Mouse (Mus musculus) forebrain, embryonic 12.5 days (tissue): ENCODE data around the gene Rad21l. TPM values are rescaled to one million over a fixed set of nuclear protein-coding genes. Genes with fewer than 3 reads are reported as not detected.
A peak's percentile ranks its signal among the peaks of the same experiment; 100 is the strongest.
"Not testable (repeated sequence)": the region's sequence is repeated elsewhere in the genome, so short reads cannot be mapped to it uniquely, and the experiment has no call there.

Experiments
- ATAC-seq: fragments of 200-750 bp; cut with Nextera tagmentation; 2 replicates; pipeline ENCODE4 v1.8.0; 2017; ENCODE audit warnings: moderate TSS enrichment; ENCODE audit not compliant: low FRiP score
- H3K27ac ChIP-seq: fragments of 300-500 bp; sonication (generic); 2 replicates; pipeline ENCODE4 v1.5.1; 2016; ENCODE audit warnings: mild to moderate bottlenecking
- H3K27me3 ChIP-seq: fragments of 300-500 bp; sonication (generic); 2 replicates; pipeline ENCODE4 v1.6.1; 2016; ENCODE audit warnings: mild to moderate bottlenecking
- H3K36me3 ChIP-seq: fragments of 300-500 bp; sonication (generic); replicated peaks from 2 replicates; pipeline ENCODE4 v1.6.1; 2016; ENCODE audit warnings: mild to moderate bottlenecking
- H3K4me1 ChIP-seq: fragments of 300-500 bp; sonication (generic); 2 replicates; pipeline ENCODE4 v1.6.1; 2016
- H3K4me2 ChIP-seq: fragments of 300-500 bp; sonication (generic); 2 replicates; pipeline ENCODE4 v1.6.1; 2016; ENCODE audit warnings: mild to moderate bottlenecking, moderate library complexity
- H3K4me3 ChIP-seq: fragments of 300-500 bp; sonication (generic); replicated peaks from 2 replicates; pipeline ENCODE4 v1.5.1; 2016; ENCODE audit warnings: mild to moderate bottlenecking
- H3K9ac ChIP-seq: fragments of 300-500 bp; sonication (generic); 2 replicates; pipeline ENCODE4 v1.6.1; 2016; ENCODE audit warnings: mild to moderate bottlenecking
- H3K9me3 ChIP-seq: fragments of 300-500 bp; sonication (generic); 2 replicates; pipeline ENCODE4 v1.6.1; 2016
- WGBS: fragments of 180-500 bp; shearing (Covaris S2); methylation state at CpG from one replicate; pipeline ENCODE4 v1.1.7; 2016; 5-methylcytosine and 5-hydroxymethylcytosine counted together
- polyA plus RNA-seq: library from polyadenylated mRNA; unstranded; fragments of >200 nt; fragmentation: Nextera tagmentation; extraction: Ambion mirVana; gene quantifications from 2 replicates; pipeline ENCODE4 v1.2.1, GENCODE M21; 2016

Gene Rad21l
- polyA plus RNA-seq, 1 experiment from 2014 or later: not detected

GRCm38 (mm10) chr2:151623776-151624175 is 44.6 kb downstream of the Rad21l start:
- Histone ChIP-seq H3K4me2 (no peak overlapping the region), H3K4me3 (no peak overlapping the region), H3K27me3 (no peaks in the 10 kb centered on the region), H3K4me1 (no peaks in the 10 kb centered on the region), H3K36me3 (no peaks in the 10 kb centered on the region), H3K9ac (no peak overlapping the region), H3K9me3 (no peaks in the 10 kb centered on the region), H3K27ac (no peak overlapping the region)
- 69% methylated on average over 3 of the region's 3 CpGs for WGBS
- ATAC-seq: no peak

DNA sequence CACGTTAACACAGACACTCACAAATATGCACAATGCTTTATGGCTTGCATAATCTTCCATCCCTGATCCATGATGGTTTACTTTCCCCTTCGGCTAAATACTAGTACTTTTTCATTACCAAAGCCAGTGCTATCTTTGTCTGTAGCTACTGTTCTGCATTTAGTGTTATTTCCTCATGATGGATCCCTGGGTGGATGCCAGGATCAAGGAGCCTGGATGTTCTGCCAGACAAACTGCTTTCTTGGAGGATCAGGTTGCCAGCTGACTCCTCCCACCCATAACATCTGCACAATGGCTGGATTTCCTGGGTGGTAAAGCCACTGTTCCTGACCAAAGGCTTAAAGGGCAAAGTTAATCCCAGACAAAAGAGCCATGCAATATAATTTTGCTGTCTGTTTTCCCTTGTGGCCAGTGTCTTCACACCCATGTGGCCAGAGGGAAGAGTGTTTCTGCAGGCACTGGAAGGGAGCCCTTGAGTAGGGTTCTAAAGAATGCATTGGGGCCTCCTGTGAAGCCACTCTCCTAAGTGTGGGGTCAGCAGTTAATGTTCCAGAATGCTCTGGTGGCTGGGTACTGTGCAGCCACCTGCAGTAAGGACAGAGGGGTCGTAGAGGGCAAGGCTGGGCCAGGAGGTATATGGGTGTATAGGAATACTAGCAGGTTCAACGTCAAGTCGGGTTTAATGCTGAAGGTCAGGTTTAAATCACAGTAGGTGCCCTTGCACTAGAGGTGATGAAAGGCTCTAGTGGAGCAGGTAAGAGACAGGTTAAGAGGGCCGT is 51.6 kb downstream of the Rad21l start:
- no peaks in the 10 kb centered on the region for H3K36me3 ChIP-seq
- H3K4me1 ChIP-seq: peaks cover 5% of the 10 kb centered on the region; the same call in 1 of the 2 replicates
- ATAC-seq: no peak; the same call in 1 of the 2 replicates
- H3K9ac ChIP-seq: no peak overlapping the region
- H3K4me3 ChIP-seq: no peak overlapping the region
- H3K4me2 ChIP-seq: no peak overlapping the region
- no peaks in the 10 kb centered on the region for H3K9me3 ChIP-seq
- 70% methylated on average over 6 of the region's 6 CpGs for WGBS
- H3K27me3 ChIP-seq: no peaks in the 10 kb centered on the region
- no peak overlapping the region for H3K27ac ChIP-seq

DNA sequence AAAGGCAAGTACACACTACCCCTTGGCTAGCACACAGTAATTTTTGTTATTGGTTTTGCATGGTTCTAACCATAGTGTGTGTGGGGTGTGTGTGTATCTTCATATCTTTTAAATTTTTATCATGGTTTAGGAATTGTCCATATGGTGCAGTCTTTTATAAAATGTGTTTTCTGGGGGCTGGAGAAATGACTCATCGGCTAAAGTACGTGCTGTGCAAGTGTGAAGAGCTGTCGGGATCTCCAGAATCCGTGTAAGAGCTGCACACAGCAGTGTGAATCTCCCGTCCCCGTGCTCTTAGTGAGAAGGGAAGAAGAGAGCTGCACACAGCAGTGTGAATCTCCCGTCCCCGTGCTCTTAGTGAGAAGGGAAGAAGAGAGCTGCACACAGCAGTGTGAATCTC is 52.6 kb downstream of the Rad21l start:
- H3K4me2 ChIP-seq, H3K27ac ChIP-seq, H3K27me3 ChIP-seq, H3K4me1 ChIP-seq, H3K9me3 ChIP-seq, H3K9ac ChIP-seq, H3K36me3 ChIP-seq, H3K4me3 ChIP-seq, ATAC-seq: not testable (repeated sequence)
- 87% methylated on average over 7 of the region's 8 CpGs for whole genome bisulfite sequencing

DNA sequence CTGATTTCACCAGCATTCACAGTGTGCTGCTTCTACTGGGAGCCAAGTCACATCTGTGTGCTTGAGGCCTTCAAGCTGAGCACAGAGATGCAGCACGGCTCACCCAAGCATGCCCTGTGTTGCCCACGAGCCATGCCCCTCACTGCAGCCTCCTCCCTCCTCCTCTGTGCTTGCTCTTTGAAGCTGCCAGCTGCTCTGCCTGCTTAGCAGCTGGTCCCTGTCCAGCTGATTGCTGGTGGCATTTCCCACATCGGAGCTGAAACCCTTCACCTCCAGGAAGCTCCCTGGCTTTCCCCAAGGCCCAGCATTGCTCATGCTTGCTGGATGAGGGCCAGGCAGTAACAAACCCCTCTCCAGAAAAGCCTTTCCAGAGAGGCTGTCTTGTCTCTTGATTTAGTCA is 58.4 kb downstream of the Rad21l start:
- no peak overlapping the region for H3K9ac ChIP-seq
- ATAC-seq: no peak
- no peak overlapping the region for H3K4me3 ChIP-seq
- H3K4me1 ChIP-seq: peaks cover 16% of the 10 kb centered on the region
- no peaks in the 10 kb centered on the region for H3K9me3 ChIP-seq
- no peaks in the 10 kb centered on the region for H3K27me3 ChIP-seq
- WGBS: 50% methylated on average over 3 of the region's 3 CpGs
- H3K36me3 ChIP-seq: no peaks in the 10 kb centered on the region
- no peak overlapping the region for H3K27ac ChIP-seq
- H3K4me2 ChIP-seq: no peak overlapping the region

GRCm38 (mm10) chr2:151608435-151608834 is 59.9 kb downstream of the Rad21l start:
- no peak overlapping the region for H3K4me2 ChIP-seq
- peaks cover 29% of the 10 kb centered on the region for H3K4me1 ChIP-seq
- no peak for ATAC-seq
- H3K27ac ChIP-seq: no peak overlapping the region
- no peaks in the 10 kb centered on the region for H3K36me3 ChIP-seq
- no peaks in the 10 kb centered on the region for H3K9me3 ChIP-seq
- no peak overlapping the region for H3K4me3 ChIP-seq
- 60% methylated on average over 1 of the region's 1 CpGs for WGBS
- H3K27me3 ChIP-seq: no peaks in the 10 kb centered on the region
- no peak overlapping the region for H3K9ac ChIP-seq

- no peak overlapping the region for H3K27ac ChIP-seq
- peak; percentile 49; the same call in 1 of the 2 replicates for ATAC-seq
- H3K4me3 ChIP-seq: no peak overlapping the region
- WGBS: 45% methylated on average over 9 of the region's 11 CpGs
- H3K27me3 ChIP-seq: no peaks in the 10 kb centered on the region
- H3K36me3 ChIP-seq: no peaks in the 10 kb centered on the region
- H3K9me3 ChIP-seq: no peaks in the 10 kb centered on the region
- H3K4me1 ChIP-seq: peaks cover 39% of the 10 kb centered on the region
- no peak overlapping the region for H3K4me2 ChIP-seq
- H3K9ac ChIP-seq: no peak overlapping the region
Observed at GRCm38 (mm10) chr2:151605437-151605987, 62.8 kb downstream of the Rad21l start.

GRCm38 (mm10) chr2:151603630-151604029 is 64.7 kb downstream of the Rad21l start:
- WGBS: 6% methylated on average over 4 of the region's 4 CpGs
- H3K9ac ChIP-seq: no peak overlapping the region
- ATAC-seq: peak; percentile 64
- H3K4me3 ChIP-seq: no peak overlapping the region
- peaks cover 33% of the 10 kb centered on the region for H3K4me1 ChIP-seq
- H3K36me3 ChIP-seq: no peaks in the 10 kb centered on the region
- H3K27ac ChIP-seq: peak overlapping the region; percentile 21; the same call in 1 of the 2 replicates
- no peaks in the 10 kb centered on the region for H3K9me3 ChIP-seq
- no peaks in the 10 kb centered on the region for H3K27me3 ChIP-seq
- no peak overlapping the region for H3K4me2 ChIP-seq

DNA sequence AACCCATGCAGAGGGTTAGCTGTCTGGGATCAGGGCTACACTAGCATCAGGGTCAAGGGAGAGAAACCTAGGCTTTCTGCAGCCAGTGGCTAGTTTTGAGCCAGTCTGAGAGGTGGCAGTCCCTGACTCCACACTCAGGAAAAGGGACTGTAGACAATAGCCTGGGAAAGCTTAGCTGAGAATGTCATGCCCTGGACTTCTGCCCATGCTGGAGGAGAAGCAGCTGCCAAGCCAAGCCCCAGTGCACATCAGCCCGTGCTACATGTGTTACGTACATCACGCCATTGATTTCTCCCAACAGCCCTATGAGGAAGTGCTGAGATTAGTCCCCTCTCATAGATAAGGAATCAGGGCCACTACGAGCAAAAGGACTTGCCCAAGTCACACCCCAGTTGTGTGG is 66.2 kb downstream of the Rad21l start:
- Histone ChIP-seq H3K4me3 (no peak overlapping the region), H3K4me2 (no peak overlapping the region), H3K4me1 (peaks cover 33% of the 10 kb centered on the region), H3K9ac (no peak overlapping the region), H3K27me3 (no peaks in the 10 kb centered on the region), H3K36me3 (no peaks in the 10 kb centered on the region), H3K9me3 (no peaks in the 10 kb centered on the region), H3K27ac (no peak overlapping the region)
- ATAC-seq: no peak
- whole genome bisulfite sequencing: 88% methylated on average over 4 of the region's 4 CpGs

GRCm38 (mm10) chr2:151598068-151598467 is 70.3 kb downstream of the Rad21l start:
- WGBS: 72% methylated on average over 2 of the region's 2 CpGs
- H3K4me2 ChIP-seq: no peak overlapping the region
- no peak overlapping the region for H3K4me3 ChIP-seq

More at GRCm38 (mm10) chr2:151598068-151598467, 70.3 kb downstream of the Rad21l start:
- Histone ChIP-seq H3K36me3 (no peaks in the 10 kb centered on the region), H3K9ac (no peak overlapping the region), H3K27ac (no peak overlapping the region), H3K27me3 (no peaks in the 10 kb centered on the region), H3K4me1 (peaks cover 7% of the 10 kb centered on the region; the same call in 1 of the 2 replicates), H3K9me3 (no peaks in the 10 kb centered on the region)
- no peak for ATAC-seq

Other genes with a start within 250 kb of the Rad21l start
- not detected in 2 replicates for gene 4921509C19Rik, start 192.4 kb downstream of the Rad21l start, polyA plus RNA-seq
- 262 and 279 TPM in 2 replicates for gene Nsfl1c, start 174.4 kb downstream of the Rad21l start, polyA plus RNA-seq
- 526 and 540 TPM in 2 replicates for gene Fkbp1a, start 126.0 kb downstream of the Rad21l start, polyA plus RNA-seq
- gene Sdcbp2, start 95.9 kb downstream of the Rad21l start, polyA plus RNA-seq: 0.55 and 0.98 TPM in 2 replicates
- gene Snph, start 35.9 kb downstream of the Rad21l start, polyA plus RNA-seq: 3.5 and 4.3 TPM in 2 replicates
- 9.5 and 11.3 TPM in 2 replicates for gene Tmem74b, start 33.5 kb upstream of the Rad21l start, polyA plus RNA-seq
- gene Psmf1, start 75.7 kb upstream of the Rad21l start, polyA plus RNA-seq: 48.1 and 48.6 TPM in 2 replicates
- gene Rspo4, start 174.4 kb upstream of the Rad21l start, polyA plus RNA-seq: 0.10 TPM in 1 of 2 replicates, not detected in the other
- gene Angpt4, start 242.7 kb upstream of the Rad21l start, polyA plus RNA-seq: 0.10 TPM in 1 of 2 replicates, not detected in the other